Mouse (Mus musculus) stomach, postnatal 0 days (tissue): ENCODE data around the gene Zbtb32.

Experiments
- CTCF ChIP-seq: IDR thresholded peaks from 2 replicates; pipeline ENCODE4 v1.5.1; 2016; ENCODE audit warnings: antibody characterized with exemption, low read depth, mild to moderate bottlenecking, moderate library complexity
- EP300 ChIP-seq: optimal IDR thresholded peaks from 2 replicates; pipeline ENCODE3; 2016; ENCODE audit warnings: antibody characterized with exemption

- no peak for TF ChIP-seq CTCF
- TF ChIP-seq EP300, result no peak
Observed at GRCm38 (mm10) chr7:30567555-30567954, 31.2 kb downstream of the Zbtb32 start.
